Mouse (Mus musculus) adrenal gland, postnatal 14 days (tissue): ENCODE data around the gene Sars2. TPM values are rescaled to one million over a fixed set of nuclear protein-coding genes. Genes with fewer than 3 reads are reported as not detected.

Source experiments
- DNase-seq: peaks from one replicate; pipeline ENCODE4 v3.0.0; 2021; ENCODE audit warnings: mixed read lengths
- total RNA-seq: library from RNA; stranded (reverse); gene quantifications from 2 replicates; pipeline ENCODE4 v1.2.3, GENCODE M21; 2021

Sars2 gene
- total RNA-seq, 1 experiment from 2014 or later, result 17.6 TPM

GRCm38 (mm10) chr7:28726600-28726999, 15.2 kb upstream of the Sars2 start:
- peak; percentile 94 for DNase-seq

- DNase-seq, result peak; percentile 52
Observed at GRCm38 (mm10) chr7:28727649-28728340, 14.0 kb upstream of the Sars2 start.

GRCm38 (mm10) chr7:28732341-28733142, 9.2 kb upstream of the Sars2 start:
- peak; percentile 88 for DNase-seq

GRCm38 (mm10) chr7:28733211-28733610, 8.6 kb upstream of the Sars2 start:
- no peak for DNase-seq

- no peak for DNase-seq
Observed at GRCm38 (mm10) chr7:28735701-28736100, 6.1 kb upstream of the Sars2 start.

- no peak for DNase-seq
Observed at GRCm38 (mm10) chr7:28739829-28740228, 2.0 kb upstream of the Sars2 start.

GRCm38 (mm10) chr7:28740949-28741348, 843 bp upstream of the Sars2 start:
- DNase-seq, result no peak

GRCm38 (mm10) chr7:28741368-28741708, 454 bp upstream of the Sars2 start:
- no peak for DNase-seq

- no peak for DNase-seq
Observed at GRCm38 (mm10) chr7:28749935-28750334, 8.1 kb downstream of the Sars2 start.

GRCm38 (mm10) chr7:28756079-28756478, 14.3 kb downstream of the Sars2 start, which contains the start of gene Ccer2:
Gene Ccer2 (plus strand): TSS chr7:28756174.
- DNase-seq, result no peak

- DNase-seq, result no peak
Observed at GRCm38 (mm10) chr7:28758623-28759022, 16.8 kb downstream of the Sars2 start.

GRCm38 (mm10) chr7:28761907-28762306, 20.1 kb downstream of the Sars2 start:
- peak; percentile 36 for DNase-seq

GRCm38 (mm10) chr7:28765211-28765610, 23.4 kb downstream of the Sars2 start:
- no peak for DNase-seq

GRCm38 (mm10) chr7:28766173-28766879, 24.5 kb downstream of the Sars2 start, which contains the start of gene Sirt2:
Gene Sirt2 (plus strand): TSS chr7:28766735.
- peak; percentile 96 for DNase-seq

GRCm38 (mm10) chr7:28766910-28767309, 25.1 kb downstream of the Sars2 start:
- no peak for DNase-seq

- no peak for DNase-seq
Observed at GRCm38 (mm10) chr7:28767462-28767965, 25.7 kb downstream of the Sars2 start, which contains the start of gene Nfkbib. Gene Nfkbib (minus strand): TSS chr7:28767512.

- no peak for DNase-seq
Observed at GRCm38 (mm10) chr7:28769414-28769958, 27.7 kb downstream of the Sars2 start.

GRCm38 (mm10) chr7:28770309-28770708, 28.5 kb downstream of the Sars2 start:
- DNase-seq, result no peak

- peak; percentile 36 for DNase-seq
Observed at GRCm38 (mm10) chr7:28771867-28772266, 30.1 kb downstream of the Sars2 start.

- no peak for DNase-seq
Observed at GRCm38 (mm10) chr7:28773163-28773562, 31.4 kb downstream of the Sars2 start.

- DNase-seq, result no peak
Observed at GRCm38 (mm10) chr7:28774164-28774563, 32.4 kb downstream of the Sars2 start.

- DNase-seq, result no peak
Observed at GRCm38 (mm10) chr7:28775129-28775528, 33.3 kb downstream of the Sars2 start.
